Mouse (Mus musculus): ENCODE results near the gene Rgma.

The Rgma gene

DNA sequence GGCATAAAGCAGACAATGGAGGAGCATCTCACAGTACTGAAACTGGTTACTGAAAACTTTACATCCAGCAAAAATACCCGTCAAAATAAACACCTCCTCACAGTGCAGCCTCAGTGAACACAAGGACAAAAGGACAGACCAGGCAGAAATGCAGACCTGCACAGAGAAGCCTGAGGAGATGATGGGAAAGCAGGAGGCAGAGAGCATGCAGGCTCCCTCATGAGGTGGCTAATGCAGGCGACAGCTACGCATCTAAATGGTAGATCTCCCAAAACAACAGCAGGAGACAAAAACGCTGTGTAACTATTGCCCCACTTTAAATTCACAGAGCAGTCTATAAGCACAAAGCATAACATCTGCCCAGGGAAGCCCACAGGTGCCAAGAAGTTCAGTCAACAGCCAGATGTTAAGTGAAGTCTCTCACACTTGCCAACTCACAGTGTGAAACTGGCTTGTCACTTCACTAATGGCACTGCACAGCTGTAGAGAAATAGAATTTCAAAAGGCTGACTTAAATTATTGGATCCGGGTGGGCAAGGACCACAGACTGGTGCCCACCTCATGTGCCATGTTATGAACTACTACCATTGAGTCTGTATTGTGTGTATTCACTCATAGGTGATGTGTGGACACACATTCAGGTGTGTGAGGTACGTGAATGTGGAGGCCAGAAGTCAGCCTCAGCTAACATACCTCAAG lies 58.5 kb downstream of the Rgma start:
- DNase-seq (ENCODE audit: low spot score), result no peak

DNA sequence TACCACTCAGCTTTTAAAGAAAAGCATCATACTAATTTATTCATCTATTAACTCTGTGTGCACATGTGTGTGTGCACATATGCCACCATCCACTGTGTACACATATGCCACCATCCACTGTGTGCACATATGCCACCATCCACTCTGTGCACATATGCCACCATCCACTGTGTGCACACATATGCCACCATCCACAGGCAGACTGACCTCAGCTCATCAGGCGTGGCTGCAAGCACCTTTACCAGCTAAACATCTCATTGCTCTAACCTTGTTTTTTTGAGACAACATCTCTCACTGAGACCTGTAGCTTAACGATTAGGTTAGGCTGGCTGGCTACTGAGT lies 59.0 kb downstream of the Rgma start:
- DNase-seq (ENCODE audit: low spot score), result no peak

DNA sequence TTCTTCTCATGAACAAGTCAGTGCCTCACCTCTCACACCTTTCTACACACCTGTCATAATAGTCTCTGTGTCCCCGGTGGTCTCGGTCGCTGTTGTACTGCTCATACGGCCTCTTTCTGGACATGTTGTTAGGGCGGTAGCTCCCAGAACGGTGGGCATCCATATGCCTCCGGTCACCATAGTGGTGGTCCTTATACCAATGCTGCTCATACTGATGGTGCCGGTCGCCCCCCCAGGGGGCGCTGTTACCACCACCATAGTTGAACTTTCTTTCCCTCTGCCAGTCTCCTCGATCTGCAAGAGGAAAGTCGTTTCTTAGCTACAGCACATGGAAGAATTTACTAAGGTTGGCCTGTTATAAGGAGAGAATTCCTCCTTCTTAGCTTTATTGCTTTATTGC lies 60.4 kb downstream of the Rgma start:
- DNase-seq (ENCODE audit: low spot score), result no peak

DNA sequence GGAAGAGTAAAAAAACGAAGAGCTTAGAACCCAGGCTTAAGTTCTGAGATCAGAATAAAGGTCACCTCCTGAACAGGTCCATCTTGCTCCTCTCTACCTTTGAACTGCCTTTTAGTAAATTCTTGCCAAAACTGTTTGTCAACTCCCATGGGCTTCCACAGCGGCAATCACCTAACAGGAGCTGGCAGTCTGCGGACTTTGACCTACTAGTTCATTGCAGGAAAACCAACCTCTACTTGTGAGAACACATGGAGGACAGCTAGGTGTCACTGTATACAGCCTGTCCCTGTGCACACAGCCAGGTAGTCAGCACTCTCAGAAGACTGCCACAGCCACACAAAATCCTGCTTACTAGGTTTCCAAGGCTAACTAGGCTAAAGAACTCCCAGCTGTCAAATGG lies 66.5 kb downstream of the Rgma start:
- no peak for DNase-seq (ENCODE audit: low spot score)

DNA sequence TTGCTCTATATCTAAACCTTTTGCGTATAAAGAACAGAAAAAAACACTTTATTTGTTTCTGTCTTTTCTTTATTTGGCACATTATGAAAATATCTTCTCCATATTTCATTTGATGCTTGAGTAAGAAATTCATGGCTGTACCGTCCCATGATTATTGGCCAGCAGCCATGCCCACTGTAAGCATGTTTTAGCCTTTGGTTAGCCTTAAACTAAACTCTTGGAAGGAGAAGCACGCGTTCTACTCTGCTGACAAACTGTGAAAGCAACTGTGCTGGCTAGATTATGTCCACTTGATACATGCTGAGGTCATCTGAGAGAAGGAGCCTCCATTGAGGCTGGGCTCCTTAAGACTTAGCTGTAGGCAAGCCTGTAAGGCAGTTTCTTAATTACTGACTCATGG lies 66.9 kb downstream of the Rgma start:
- DNase-seq (ENCODE audit: low spot score), result no peak

DNA sequence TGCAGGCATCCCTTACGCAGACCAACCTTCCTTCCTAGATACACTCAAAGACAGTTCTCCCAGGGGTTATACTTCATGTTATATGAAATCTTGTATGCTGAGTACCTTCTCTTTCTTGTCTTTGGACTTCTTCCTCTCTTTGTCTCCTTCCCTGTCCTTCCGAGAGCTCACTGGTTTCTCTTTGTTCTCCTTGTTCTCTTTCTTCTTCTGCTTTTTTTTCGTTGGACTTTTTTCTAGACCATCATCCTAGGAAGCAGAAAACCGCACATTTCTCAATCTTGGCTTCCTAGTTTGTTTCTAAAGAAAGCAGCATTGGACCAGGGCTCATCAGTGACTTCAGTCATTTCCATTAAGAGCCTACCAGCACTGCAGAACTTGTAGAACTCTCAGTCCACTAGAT lies 76.3 kb downstream of the Rgma start:
- DNase-seq (ENCODE audit: low spot score), result no peak

DNA sequence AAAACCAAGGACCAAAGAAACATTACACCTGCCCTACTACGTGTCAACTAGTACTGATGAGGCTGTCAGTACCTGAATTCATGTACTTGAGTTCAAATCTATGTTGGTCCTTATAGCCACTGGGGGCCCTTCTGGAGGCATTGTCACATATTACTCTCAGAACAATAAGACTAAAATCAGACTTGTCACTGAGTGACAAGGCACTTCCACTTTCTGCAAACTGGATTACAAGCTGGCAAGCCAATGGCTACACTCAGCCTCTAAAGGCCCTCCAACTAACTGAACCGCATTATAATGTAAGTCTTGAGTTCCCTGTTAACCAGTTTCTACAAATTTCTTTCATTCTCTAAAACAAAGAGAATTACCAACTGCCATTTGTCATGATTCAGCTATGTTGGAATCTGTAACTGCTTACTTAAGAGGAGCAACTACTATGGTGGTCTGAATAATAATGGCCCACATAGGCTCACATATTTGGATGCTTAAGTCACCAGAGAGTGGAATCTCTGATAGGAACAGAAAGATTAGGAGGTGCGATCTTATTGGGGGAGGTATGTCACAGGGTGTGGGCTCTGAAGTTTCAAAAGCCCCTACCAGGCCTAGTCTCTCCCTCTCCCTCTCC lies 77.0 kb downstream of the Rgma start:
- no peak for DNase-seq (ENCODE audit: low spot score)

DNA sequence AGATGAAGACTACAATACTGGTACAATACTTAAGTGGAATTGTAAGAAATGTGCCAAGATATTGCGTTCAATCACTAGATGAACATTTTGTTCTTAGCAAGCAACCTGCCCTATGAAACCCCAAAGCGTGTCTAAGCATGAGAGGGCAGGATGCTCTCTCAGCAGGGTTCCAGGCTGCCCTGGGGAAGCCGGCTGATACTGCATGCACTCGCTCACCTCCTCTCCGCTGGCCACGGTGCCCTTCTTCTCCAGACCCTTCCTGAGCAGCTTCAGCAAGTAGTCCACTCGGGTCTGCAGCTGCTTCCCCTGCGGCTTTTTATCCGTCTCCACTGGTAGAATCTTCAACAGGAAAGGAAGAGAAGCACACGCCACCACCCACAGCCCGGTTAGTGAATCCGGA lies 78.8 kb downstream of the Rgma start:
- no peak for DNase-seq (ENCODE audit: low spot score)

DNA sequence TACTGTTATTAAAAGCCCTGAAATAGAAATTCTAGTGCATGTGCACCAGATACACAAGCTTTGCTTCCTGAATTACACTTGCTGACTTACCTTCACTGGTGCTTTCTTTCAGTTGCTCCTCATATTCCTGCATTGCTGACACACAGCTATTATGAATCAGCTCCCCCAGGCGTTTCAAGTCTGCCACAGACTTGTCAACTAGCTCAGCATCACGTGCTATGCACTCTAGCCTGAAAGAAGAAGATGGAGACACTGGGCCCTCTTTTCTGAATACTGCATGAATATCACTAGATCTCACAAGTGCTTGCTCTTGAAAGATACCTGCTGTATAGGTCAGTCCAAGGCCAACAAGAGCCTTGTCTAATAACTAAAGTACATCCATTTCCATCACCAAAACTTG lies 88.2 kb downstream of the Rgma start:
- no peak for DNase-seq (ENCODE audit: low spot score)

DNA sequence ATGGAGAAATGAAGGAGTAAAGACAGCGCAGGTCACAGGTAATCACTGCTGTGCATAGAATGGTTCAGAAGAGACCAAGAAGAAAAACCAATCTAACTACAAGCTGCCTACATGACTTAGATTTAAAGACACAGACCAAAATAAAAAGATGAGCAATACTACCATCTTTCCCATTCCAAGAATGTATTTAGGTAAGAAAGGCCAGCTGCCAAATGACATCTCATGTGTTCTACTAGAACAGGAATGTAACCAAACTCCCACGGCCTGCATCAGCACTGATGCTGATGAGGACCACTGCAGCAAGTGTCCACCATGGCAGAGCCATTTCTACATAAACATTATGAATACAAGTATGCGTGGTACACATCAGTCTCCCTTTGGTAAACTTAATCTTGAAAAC lies 92.4 kb downstream of the Rgma start:
- DNase-seq (ENCODE audit: low spot score), result no peak
